Mouse (Mus musculus): ENCODE data around the gene Liph.

- TF ChIP-seq CTCF (IDR thresholded peaks at IDR 0.05; ENCODE audit: low read depth) (no peak), EP300 (IDR thresholded peaks at IDR 0.05; ENCODE audit: low read depth) (no peak)
Observed at GRCm38 (mm10) chr16:21995304-21995703, at the start of gene Liph.

Data from liver, embryonic 14.5 days (tissue).